Mouse (Mus musculus): ENCODE data around the gene Fstl4.

- TF ChIP-seq ZNF384 (IDR thresholded peaks at IDR 0.05; ENCODE audit: low read depth, low read length) (no peak), ZC3H11A (IDR thresholded peaks at IDR 0.05; ENCODE audit: borderline replicate concordance, low read depth, low read length) (no peak)
These were observed 417.9 kb downstream of the Fstl4 start for GRCm38 (mm10) chr11:53182177-53182852.

Measured in ES-E14 (cell line).